Mouse (Mus musculus) spleen, postnatal 14 days (tissue): Measurements from ENCODE around the gene Tex37.

Source experiments
- DNase-seq, 2 experiments: peaks; one replicate each; pipeline ENCODE4 v3.0.0; 2021 to 2022; ENCODE audit warnings: low spot score in 2 of 2

Gene Tex37

DNA sequence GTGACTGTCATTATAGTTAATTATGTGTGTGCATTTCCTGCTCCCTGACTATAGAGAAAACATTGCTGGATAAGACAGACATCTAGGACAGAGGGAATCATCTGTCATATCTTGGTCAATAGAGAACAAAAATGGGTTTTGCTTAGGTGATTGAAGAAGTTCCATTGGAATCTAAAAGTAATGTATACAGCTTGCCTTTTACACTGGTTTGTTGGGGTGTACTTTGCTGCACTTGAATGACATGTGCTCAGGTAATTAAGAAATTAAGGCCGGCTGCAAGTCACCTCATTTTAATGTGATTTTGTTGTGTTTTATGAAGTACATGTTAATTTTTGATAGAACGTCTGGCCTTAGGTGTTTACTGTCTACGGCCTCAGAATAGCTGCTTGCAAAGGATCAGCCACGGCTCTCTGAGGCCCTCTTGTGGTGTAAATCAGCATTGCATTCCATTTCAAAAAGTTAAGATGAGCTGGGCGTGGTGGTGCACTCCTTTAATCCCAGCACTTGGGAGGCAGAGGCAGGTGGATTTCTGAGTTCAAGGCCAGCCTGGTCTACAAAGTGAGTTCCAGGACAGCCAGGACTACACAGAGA lies 37.9 kb downstream of the Tex37 start:
- DNase-seq, result peak; percentile 36 to 73

GRCm38 (mm10) chr6:70875017-70875416 lies 43.7 kb downstream of the Tex37 start:
- no peak for DNase-seq

GRCm38 (mm10) chr6:70874035-70874775 lies 44.5 kb downstream of the Tex37 start:
- no peak for DNase-seq

DNA sequence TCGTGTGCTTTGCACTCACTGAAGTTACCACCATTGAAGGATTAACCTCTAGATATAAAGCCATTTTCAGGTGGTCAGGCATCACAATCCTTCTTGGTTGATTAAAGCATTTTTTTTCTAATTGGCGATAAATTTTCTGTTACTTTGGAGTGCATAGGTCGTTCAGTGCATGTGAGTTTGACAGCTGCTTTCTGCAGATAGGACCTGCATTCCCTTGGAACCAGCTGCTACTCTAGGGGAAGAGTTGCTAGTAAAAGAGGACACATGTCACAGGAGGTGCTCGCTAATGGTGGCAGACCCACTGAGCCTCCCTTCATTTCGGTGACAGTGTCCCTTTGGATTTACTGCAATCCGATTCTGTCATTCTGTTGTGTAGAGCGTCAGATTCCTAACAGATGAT lies 46.2 kb downstream of the Tex37 start:
- DNase-seq, result no peak

GRCm38 (mm10) chr6:70872128-70872527 lies 46.6 kb downstream of the Tex37 start:
- no peak for DNase-seq

GRCm38 (mm10) chr6:70871511-70871980 lies 47.2 kb downstream of the Tex37 start:
- DNase-seq, result peak in 1 of 2 experiments; percentile 9

DNA sequence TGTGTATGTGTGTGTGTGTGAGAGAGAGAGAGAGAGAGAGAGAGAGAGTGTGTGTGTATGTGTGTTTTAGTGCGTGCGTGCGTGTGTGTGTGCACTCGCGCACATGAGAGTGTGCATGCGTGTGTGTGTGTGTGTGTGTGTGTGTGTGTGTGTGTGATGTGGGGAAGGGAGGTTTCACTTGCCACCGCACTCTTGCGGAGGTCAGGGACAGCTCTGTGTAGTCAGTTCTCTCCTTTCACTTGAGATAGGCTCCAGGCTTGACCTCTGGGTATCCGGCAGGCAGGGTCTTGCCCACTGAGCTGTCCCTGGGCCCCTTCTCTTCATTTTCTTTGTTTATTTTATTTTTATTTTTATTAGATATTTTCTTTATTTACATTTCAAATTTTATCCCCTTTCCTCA lies 51.4 kb downstream of the Tex37 start:
- DNase-seq, result no peak

DNA sequence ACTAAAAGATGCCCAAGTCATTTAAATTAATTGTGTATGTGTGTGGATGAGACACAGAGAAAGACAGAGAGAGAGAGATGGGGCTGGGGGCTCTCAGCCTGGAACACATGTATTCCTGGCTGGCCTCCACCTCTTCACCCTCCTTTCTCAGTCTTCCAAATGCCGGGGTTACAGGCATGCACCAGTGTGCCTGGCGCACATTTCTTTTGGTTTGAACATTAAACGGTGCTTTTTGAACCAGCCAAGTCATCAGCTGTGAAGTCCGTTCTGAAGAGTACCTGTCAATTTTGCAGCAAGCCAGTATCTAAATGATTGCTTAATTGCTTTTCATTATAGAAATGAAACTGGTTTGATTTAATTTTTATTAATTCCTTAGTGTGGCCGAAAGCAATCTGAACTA lies 52.0 kb downstream of the Tex37 start:
- no peak for DNase-seq

GRCm38 (mm10) chr6:70864285-70864684 lies 54.4 kb downstream of the Tex37 start:
- DNase-seq, result no peak
